Mouse (Mus musculus) liver, adult (tissue): ENCODE measurements around the gene Mtch1.

Source experiments
- GATA4 ChIP-seq: IDR thresholded peaks from 2 replicates; pipeline ENCODE4 v1.6.1; 2014; ENCODE audit warnings: mild to moderate bottlenecking, low read length; ENCODE audit not compliant: insufficient replicate concordance

Mtch1 gene

GRCm38 (mm10) chr17:29343241-29343640 lies 4.5 kb downstream of the Mtch1 start:
- no peak for TF ChIP-seq GATA4

GRCm38 (mm10) chr17:29342010-29342910 lies 5.5 kb downstream of the Mtch1 start:
- TF ChIP-seq GATA4, result no peak

GRCm38 (mm10) chr17:29341591-29342003 lies 6.1 kb downstream of the Mtch1 start:
- no peak for TF ChIP-seq GATA4

DNA sequence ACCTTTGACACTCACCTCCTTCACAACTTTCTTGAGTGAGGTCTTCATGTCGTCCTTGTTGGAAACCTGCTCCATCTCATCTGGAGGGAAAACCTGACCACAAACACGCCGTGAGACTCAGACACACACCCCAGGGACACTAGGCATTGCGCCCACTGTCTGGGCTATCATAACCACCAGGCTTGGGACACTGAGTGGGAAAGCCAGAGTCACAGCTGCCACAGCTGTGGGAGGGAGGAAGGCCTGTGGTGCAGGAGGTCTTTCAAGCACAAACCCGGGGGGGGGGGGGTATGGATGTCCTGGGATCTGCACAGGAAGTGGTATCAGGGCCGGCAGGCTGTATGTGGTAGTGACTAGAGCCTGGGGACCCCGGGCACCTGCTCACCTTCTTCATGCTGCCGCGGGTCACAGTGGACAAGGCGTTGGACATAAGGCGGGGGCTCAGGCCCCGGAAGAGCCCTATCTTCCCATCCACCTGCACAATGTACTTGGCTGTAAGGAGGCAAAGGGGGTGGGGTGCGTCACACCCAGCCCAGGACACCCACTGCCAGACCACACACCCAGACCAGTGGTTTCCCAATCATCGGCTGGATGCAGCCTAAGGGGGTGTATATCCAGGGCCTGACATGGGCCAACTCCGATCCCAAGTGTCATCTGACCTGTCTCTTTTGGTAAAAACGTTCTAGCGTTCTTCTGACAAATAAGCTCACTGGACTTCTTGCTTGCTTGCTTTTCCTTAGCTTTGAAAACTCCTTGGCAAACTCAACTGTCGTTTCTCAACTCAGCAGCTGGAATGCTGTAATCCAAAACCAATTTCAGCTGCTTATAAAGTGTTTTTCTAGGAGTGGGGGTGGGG lies 7.1 kb downstream of the Mtch1 start:
- no peak for TF ChIP-seq GATA4

GRCm38 (mm10) chr17:29339170-29339768 lies 8.5 kb downstream of the Mtch1 start:
- TF ChIP-seq GATA4, result no peak

- no peak for TF ChIP-seq GATA4
Measured at GRCm38 (mm10) chr17:29337979-29338823, 9.5 kb downstream of the Mtch1 start.

GRCm38 (mm10) chr17:29336266-29336990 lies 11.3 kb downstream of the Mtch1 start:
- no peak for TF ChIP-seq GATA4

DNA sequence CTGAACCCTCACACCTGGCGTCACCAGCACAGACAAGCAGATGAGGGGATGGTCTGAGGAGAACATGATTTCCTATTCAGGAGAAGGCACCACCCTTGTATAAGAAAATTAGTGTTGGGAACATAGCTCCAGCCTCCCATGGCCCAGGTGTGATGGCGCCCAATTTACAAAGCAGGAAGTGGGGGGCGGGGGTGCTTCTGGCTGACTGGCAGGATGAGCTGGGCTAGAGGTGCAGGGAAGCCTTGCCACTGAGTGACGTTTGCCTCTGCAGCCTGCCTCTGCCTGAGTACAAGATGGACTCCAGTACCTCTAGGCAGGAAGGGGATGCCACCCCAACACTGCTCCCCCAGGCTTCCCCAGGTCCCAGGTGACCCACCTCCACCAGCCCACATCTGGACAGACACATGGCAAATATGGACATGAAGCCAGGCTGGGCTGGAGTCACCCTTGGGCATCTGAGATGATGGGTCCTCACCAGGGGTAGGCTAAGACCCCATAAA lies 15.5 kb downstream of the Mtch1 start:
- TF ChIP-seq GATA4, result no peak

- no peak for TF ChIP-seq GATA4
Measured at GRCm38 (mm10) chr17:29330671-29331410, 16.9 kb downstream of the Mtch1 start.

DNA sequence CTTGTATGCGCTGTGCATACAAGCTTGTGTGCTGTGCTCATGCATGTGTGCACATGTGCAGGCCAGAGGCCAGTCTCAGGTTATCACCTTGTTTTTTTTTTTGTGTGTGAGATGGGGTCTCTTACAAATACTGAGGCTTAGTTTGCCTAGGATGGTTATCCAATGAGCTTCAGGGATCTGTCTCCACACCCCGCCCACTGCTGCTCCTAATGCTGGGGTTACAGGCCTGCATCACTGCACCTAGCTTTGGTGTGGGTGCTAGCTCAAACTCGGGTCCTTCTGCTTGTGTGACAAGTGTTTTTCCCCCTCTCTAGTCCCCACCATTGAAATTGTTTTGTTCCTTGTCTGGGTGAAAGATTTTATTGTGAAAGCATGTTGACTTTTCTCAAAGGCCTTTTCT lies 17.5 kb downstream of the Mtch1 start:
- TF ChIP-seq GATA4, result no peak

DNA sequence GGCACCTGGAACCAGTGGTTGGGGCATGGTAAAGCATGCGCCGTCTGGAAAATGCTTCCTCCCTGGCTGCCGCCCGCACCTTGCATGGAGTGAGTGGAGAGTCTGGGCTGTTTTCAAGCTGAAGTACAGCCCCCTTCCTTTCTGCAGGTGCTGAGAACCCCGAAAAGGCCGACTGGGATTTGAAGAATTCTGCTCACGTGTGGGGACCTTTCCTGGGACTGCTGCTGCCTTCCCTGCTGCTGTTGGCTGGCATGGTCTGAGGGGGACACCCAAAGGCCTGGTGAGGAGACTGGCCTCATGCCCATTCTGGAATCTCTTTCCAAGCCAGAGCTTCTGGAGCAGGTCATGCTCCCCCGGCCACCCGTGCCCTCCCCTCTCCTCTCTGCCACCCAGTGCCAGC lies 20.0 kb downstream of the Mtch1 start:
- TF ChIP-seq GATA4, result no peak

- no peak for TF ChIP-seq GATA4
Measured at GRCm38 (mm10) chr17:29326531-29327529, 20.9 kb downstream of the Mtch1 start.

- TF ChIP-seq GATA4, result no peak
Measured at GRCm38 (mm10) chr17:29325831-29326230, 21.9 kb downstream of the Mtch1 start.
